Mouse (Mus musculus) spleen, adult 2 months (tissue): ENCODE results near the gene Sdk1.

Source experiments
- CTCF ChIP-seq: fragments of 200-500 bp; IDR thresholded peaks from 2 replicates; pipeline ENCODE4 v1.5.1; 2011; ENCODE audit warnings: mild to moderate bottlenecking, inconsistent platforms; ENCODE audit not compliant: insufficient read depth, insufficient read length, insufficient replicate concordance; ENCODE audit errors: extremely low read depth
- POLR2A ChIP-seq: fragments of 200-500 bp; IDR thresholded peaks from 2 replicates; pipeline ENCODE4 v1.6.1; 2011; ENCODE audit warnings: low read depth, low read length, inconsistent platforms

- TF ChIP-seq CTCF = no peak
- TF ChIP-seq POLR2A = no peak
Measured at GRCm38 (mm10) chr5:142242597-142242996, 1001.3 kb downstream of the Sdk1 start.
